Mouse (Mus musculus) CH12.LX (cell line): ENCODE results near the gene Cdk5rap3.

Source experiments
- CTCF ChIP-seq, 2 experiments: IDR thresholded peaks in 1 of 2; conservative IDR thresholded peaks in 1 of 2; 2 replicates each; pipeline ENCODE4 v1.5.1; 2011 to 2012; ENCODE audit warnings: low read depth in 2 of 2, low read length in 2 of 2, improper control_type of control experiment in 1 of 2, inconsistent platforms in 1 of 2, mild to moderate bottlenecking in 1 of 2, moderate library complexity in 1 of 2
- E2F4 ChIP-seq: IDR thresholded peaks from 2 replicates; pipeline ENCODE4 v1.6.1; 2011; ENCODE audit warnings: low read depth, low read length, improper control_type of control experiment; ENCODE audit not compliant: insufficient replicate concordance
- EP300 ChIP-seq: IDR thresholded peaks from 2 replicates; pipeline ENCODE4 v1.6.1; 2011; ENCODE audit warnings: low read length, improper control_type of control experiment
- MAX ChIP-seq: IDR thresholded peaks from 2 replicates; pipeline ENCODE4 v1.6.1; 2011; ENCODE audit warnings: low read length, improper control_type of control experiment

GRCm38 (mm10) chr11:96876300-96877040, 39.8 kb downstream of the Cdk5rap3 start:
- TF ChIP-seq CTCF (conservative IDR thresholded peaks at IDR 0.05 in 1 of 2, IDR thresholded peaks at IDR 0.05 in 1 of 2; ENCODE audit: low read depth in 2 of 2, low read length in 2 of 2) (no peak), EP300 (no peak), MAX (no peak), E2F4 (no peak)
